Mouse (Mus musculus) liver, embryonic 14.5 days (tissue): ENCODE measurements at regions not wholly inside any gene's neighbourhood (a gene's known extent, or its start where the extent isn't known, plus 50 kb on each side); places are given as distances from the start of the nearest gene placed in this dataset.

Source experiments
- ATAC-seq: fragments of 200-750 bp; cut with Nextera tagmentation; 2 replicates; pipeline ENCODE4 v1.8.0; 2017; ENCODE audit warnings: moderate number of reproducible peaks, mild to moderate bottlenecking, moderate library complexity; ENCODE audit not compliant: insufficient read depth
- DNase-seq, 3 experiments: peaks; one replicate each; pipeline ENCODE4 v3.0.0-alpha.2; 2012 to 2013; ENCODE audit warnings: low read depth in 3 of 3, low spot score in 3 of 3
- H3K27ac ChIP-seq: fragments of 300-500 bp; sonication (generic); 2 replicates; pipeline ENCODE4 v1.5.1; 2014; ENCODE audit warnings: moderate library complexity, mild to moderate bottlenecking, control low read depth, inconsistent platforms
- H3K27me3 ChIP-seq: fragments of 300-500 bp; sonication (generic); 2 replicates; pipeline ENCODE4 v1.6.1; 2014; ENCODE audit warnings: mild to moderate bottlenecking, low read length, moderate library complexity; ENCODE audit not compliant: control insufficient read depth, insufficient read depth
- H3K36me3 ChIP-seq: fragments of 300-500 bp; sonication (generic); replicated peaks from 2 replicates; pipeline ENCODE4 v1.6.1; 2014; ENCODE audit warnings: low read depth; ENCODE audit not compliant: control insufficient read depth, insufficient read depth
- H3K4me1 ChIP-seq, 2 experiments: fragments of 200-500 bp in 1 of 2; fragments of 300-500 bp in 1 of 2; sonication (generic) in 1 of 2; replicated peaks; 2 replicates each; pipeline ENCODE4 v1.6.1; 2012 to 2014; ENCODE audit warnings: antibody characterized with exemption in 1 of 2, inconsistent platforms in 1 of 2, low read length in 1 of 2; ENCODE audit not compliant: control insufficient read depth in 2 of 2, insufficient read depth in 2 of 2
- H3K4me2 ChIP-seq: fragments of 300-500 bp; sonication (generic); 2 replicates; pipeline ENCODE4 v1.6.1; 2014; ENCODE audit warnings: low read depth, mild to moderate bottlenecking, control low read depth, moderate library complexity
- H3K4me3 ChIP-seq, 2 experiments: fragments of 200-500 bp in 1 of 2; fragments of 300-500 bp in 1 of 2; sonication (generic) in 1 of 2; 2 replicates each; pipeline ENCODE4 v1.5.1; 2012 to 2014; ENCODE audit warnings: low read depth in 2 of 2, low read length in 2 of 2, mild to moderate bottlenecking in 2 of 2, control low read depth in 1 of 2, inconsistent platforms in 1 of 2, moderate library complexity in 1 of 2; ENCODE audit not compliant: insufficient read depth in 1 of 2
- H3K9ac ChIP-seq: fragments of 300-500 bp; sonication (generic); replicated peaks from 2 replicates; pipeline ENCODE4 v1.6.1; 2014; ENCODE audit warnings: mild to moderate bottlenecking, control low read depth, moderate library complexity
- H3K9me3 ChIP-seq: fragments of 300-500 bp; sonication (generic); 2 replicates; pipeline ENCODE4 v1.6.1; 2016; ENCODE audit warnings: low read length, mixed read lengths; ENCODE audit not compliant: control insufficient read depth
- CTCF ChIP-seq: IDR thresholded peaks from 2 replicates; pipeline ENCODE4 v1.5.1; 2016; ENCODE audit warnings: antibody characterized with exemption, low read depth, control low read depth
- EP300 ChIP-seq: IDR thresholded peaks from 2 replicates; pipeline ENCODE4 v1.6.1; 2016; ENCODE audit warnings: antibody characterized with exemption, low read depth
- WGBS: fragments of 180-500 bp; shearing (Covaris S2); extraction: QIAGEN DNeasy Blood & Tissue Kit; methylation state at CpG from one replicate; pipeline ENCODE4 v1.1.7; 2014; ENCODE audit not compliant: insufficient replicate concordance; 5-methylcytosine and 5-hydroxymethylcytosine counted together

DNA sequence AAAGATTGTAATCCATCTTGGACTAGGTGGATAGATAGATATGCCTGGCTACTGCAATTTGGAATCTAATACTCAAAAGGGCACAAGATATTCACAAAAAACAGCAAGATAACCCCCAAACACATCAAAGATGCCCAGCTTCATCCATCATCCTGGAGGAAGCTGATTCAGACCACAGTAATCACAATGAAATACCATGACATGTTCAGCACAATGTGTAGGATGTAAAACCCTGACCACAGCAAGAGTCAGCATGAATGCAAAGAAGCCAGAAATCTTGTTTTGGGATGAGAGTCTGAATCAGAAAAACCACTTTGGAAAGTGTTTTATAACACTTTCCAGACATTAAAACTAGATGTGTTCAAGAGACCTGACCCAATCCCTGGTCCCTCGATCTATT lies 2180.5 kb upstream of the Gm7489 start:
- H3K4me1 ChIP-seq = no peaks in the 10 kb centered on the region
- H3K4me3 ChIP-seq = no peak overlapping the region
- no peaks in the 10 kb centered on the region for H3K36me3 ChIP-seq
- DNase-seq (no peak), ATAC-seq (no peak)
- H3K27ac ChIP-seq = no peak overlapping the region
- H3K9me3 ChIP-seq = no peaks in the 10 kb centered on the region
- H3K27me3 ChIP-seq = no peaks in the 10 kb centered on the region
- WGBS = 69% methylated on average over 1 of the region's 1 CpGs
- no peak for TF ChIP-seq CTCF
- TF ChIP-seq EP300 = no peak
- H3K9ac ChIP-seq = no peak overlapping the region
- H3K4me2 ChIP-seq = no peak overlapping the region

DNA sequence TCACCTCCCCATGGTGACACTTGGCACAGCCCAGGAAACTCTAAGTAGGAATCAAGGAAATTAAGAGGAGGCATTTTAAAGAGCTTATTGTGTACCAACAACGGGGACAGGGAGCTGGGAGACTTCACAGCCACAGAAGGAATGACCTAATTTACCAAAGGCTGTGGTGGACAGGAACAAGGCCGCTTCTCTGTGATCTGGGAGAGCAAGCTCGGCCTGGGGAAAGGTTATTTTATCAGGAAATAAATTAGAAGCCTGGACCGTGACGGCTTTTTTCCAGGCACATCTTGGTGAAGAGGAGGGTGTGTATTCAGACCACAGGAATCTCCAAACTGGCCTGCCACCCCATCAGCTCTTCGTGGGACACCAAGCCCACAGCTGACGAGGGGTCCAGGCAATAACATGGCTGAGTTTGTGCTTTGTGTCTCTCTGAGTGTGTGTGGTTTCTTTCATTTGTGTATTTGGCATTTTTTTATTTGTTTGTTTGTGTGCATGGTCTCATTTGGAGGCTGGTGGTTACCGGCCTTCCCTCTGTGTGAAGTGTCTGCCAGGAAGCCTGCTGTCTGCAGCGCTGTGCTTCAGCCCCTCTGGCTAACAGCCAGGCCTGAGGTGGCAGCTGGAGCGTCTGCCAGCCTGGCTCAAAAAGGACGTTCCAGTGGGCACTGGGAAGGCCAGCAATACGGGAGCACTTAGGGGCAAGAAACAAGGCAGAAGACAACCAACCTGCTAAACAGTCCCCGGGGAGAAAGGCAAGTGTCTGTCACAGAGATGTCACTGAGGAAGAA lies 2174.6 kb upstream of the Gm7489 start:
- WGBS = 37% methylated on average over 13 of the region's 13 CpGs
- no peak for DNase-seq

DNA sequence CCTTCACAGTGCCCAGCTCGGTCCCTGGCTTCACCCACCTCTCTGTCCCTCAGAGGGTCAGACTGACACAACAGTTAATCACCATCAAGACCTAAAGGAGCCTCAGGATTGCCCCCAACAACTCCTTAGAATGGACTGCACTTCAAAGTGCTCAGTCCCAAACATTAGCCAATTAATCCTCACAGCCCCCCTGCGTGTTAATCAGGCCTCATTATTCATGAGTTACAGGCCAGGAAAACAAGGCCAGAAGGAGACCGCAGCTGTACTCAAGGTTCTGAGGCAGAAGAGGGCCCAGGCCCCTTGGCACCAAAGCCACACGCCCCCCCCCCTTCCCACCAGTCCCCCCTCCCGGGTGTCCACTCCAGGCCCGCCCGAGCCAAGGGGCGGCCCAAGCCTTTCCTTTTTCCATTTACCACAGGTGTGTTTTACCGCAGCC lies 2163.8 kb upstream of the Gm7489 start:
- Histone ChIP-seq H3K4me2 (no peak overlapping the region), H3K36me3 (no peaks in the 10 kb centered on the region), H3K27ac (no peak overlapping the region), H3K9me3 (no peaks in the 10 kb centered on the region), H3K27me3 (no peaks in the 10 kb centered on the region), H3K9ac (no peak overlapping the region), H3K4me3 (no peak overlapping the region), H3K4me1 (no peaks in the 10 kb centered on the region)
- WGBS = 48% methylated on average over 9 of the region's 9 CpGs
- no peak for TF ChIP-seq CTCF
- TF ChIP-seq EP300 = no peak
- DNase-seq (no peak), ATAC-seq (no peak)

More for the DNA sequence above, 2174.6 kb upstream of the Gm7489 start:
- Histone ChIP-seq H3K27ac (no peak overlapping the region), H3K4me2 (no peak overlapping the region), H3K27me3 (no peaks in the 10 kb centered on the region), H3K4me1 (no peaks in the 10 kb centered on the region), H3K36me3 (no peaks in the 10 kb centered on the region), H3K9ac (no peak overlapping the region), H3K9me3 (no peaks in the 10 kb centered on the region), H3K4me3 (no peak overlapping the region)
- no peak for ATAC-seq
- no peak for TF ChIP-seq EP300
- TF ChIP-seq CTCF = no peak

DNA sequence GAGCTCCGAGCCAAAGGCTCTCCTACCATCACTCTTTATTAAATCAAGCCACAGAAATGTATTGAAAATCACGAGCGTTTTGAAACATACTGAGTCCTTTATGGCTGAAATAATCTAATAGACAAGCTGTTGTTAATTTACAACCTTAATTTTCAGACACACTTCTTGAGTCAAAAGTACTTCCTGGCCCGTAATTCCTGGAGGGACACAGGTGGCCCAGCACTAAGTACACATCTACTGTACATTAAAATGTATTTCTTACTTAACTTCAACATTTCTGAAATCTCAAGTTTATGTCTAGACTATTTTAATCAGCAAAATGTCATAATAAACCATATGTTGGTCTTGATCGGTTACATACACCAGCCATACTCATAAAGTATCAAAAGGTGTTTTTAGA lies 2163.3 kb upstream of the Gm7489 start:
- Histone ChIP-seq H3K4me1 (no peaks in the 10 kb centered on the region), H3K9ac (no peak overlapping the region), H3K36me3 (no peaks in the 10 kb centered on the region), H3K27ac (no peak overlapping the region), H3K9me3 (no peaks in the 10 kb centered on the region), H3K4me3 (no peak overlapping the region), H3K27me3 (no peaks in the 10 kb centered on the region), H3K4me2 (no peak overlapping the region)
- ATAC-seq (no peak), DNase-seq (no peak)
- WGBS = 68% methylated on average over 5 of the region's 5 CpGs
- no peak for TF ChIP-seq EP300
- TF ChIP-seq CTCF = no peak

DNA sequence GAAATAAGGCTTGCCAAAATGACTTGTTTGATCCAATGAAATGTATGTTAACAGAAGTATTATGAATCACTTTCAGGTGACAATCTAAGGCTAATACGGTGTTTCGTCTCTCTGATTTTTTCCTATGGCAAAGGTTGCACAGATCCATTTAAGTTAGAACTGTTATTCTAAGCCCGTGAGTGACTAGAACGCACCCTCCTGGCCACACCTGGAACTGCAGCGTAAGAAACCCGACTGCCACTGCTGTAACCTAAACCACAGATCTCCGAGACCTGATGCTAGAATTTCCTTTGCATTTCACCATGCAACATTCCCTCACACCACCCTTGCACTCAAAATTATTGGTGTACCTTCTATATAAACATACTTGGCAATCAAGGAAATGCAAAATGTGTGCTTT lies 2160.6 kb upstream of the Gm7489 start:
- no peak overlapping the region for H3K4me3 ChIP-seq
- no peak overlapping the region for H3K4me2 ChIP-seq
- DNase-seq (no peak), ATAC-seq (no peak)
- no peaks in the 10 kb centered on the region for H3K9me3 ChIP-seq
- no peaks in the 10 kb centered on the region for H3K36me3 ChIP-seq
- 54% methylated on average over 7 of the region's 7 CpGs for WGBS
- TF ChIP-seq EP300 (no peak), CTCF (peak; percentile 49)
- H3K4me1 ChIP-seq = no peaks in the 10 kb centered on the region
- H3K27me3 ChIP-seq = no peaks in the 10 kb centered on the region
- H3K9ac ChIP-seq = no peak overlapping the region
- H3K27ac ChIP-seq = no peak overlapping the region
